Mouse (Mus musculus) small intestine, adult 2 months (tissue): ENCODE results near the gene Bahd1.

Source experiments
- CTCF ChIP-seq: fragments of 200-500 bp; IDR thresholded peaks from 2 replicates; pipeline ENCODE4 v1.5.1; 2012; ENCODE audit warnings: low read depth, mild to moderate bottlenecking, control low read depth, inconsistent platforms, low read length, moderate library complexity, mixed read lengths; ENCODE audit not compliant: insufficient replicate concordance, insufficient read length; ENCODE audit errors: extremely low read depth
- POLR2A ChIP-seq: fragments of 200-500 bp; IDR thresholded peaks from 2 replicates; pipeline ENCODE4 v1.6.1; 2012; ENCODE audit warnings: low read depth, mild to moderate bottlenecking, control low read depth, inconsistent platforms, low read length, moderate library complexity

- TF ChIP-seq CTCF (no peak), POLR2A (no peak)
Observed at GRCm38 (mm10) chr2:118949699-118950098, 49.5 kb downstream of the Bahd1 start.
